Mouse (Mus musculus): ENCODE results near the gene Foxo3.

Gene Foxo3

GRCm38 (mm10) chr10:42177771-42178674 lies 98.5 kb downstream of the Foxo3 start:
- DNase-seq: no peak

- no peak for DNase-seq
These were observed 102.3 kb downstream of the Foxo3 start for GRCm38 (mm10) chr10:42174283-42174682.

GRCm38 (mm10) chr10:42173839-42174238 lies 102.7 kb downstream of the Foxo3 start:
- no peak for DNase-seq

- no peak for DNase-seq
These were observed 105.6 kb downstream of the Foxo3 start for GRCm38 (mm10) chr10:42170889-42171347.

- no peak for DNase-seq
These were observed 106.4 kb downstream of the Foxo3 start for GRCm38 (mm10) chr10:42170201-42170600.

GRCm38 (mm10) chr10:42154727-42155126 lies 121.8 kb downstream of the Foxo3 start:
- no peak for DNase-seq

GRCm38 (mm10) chr10:42152426-42153205 lies 123.9 kb downstream of the Foxo3 start:
- DNase-seq: no peak

GRCm38 (mm10) chr10:42149767-42150166 lies 126.8 kb downstream of the Foxo3 start:
- no peak for DNase-seq

GRCm38 (mm10) chr10:42148326-42148725 lies 128.2 kb downstream of the Foxo3 start:
- DNase-seq: no peak

- no peak for DNase-seq
These were observed 131.3 kb downstream of the Foxo3 start for GRCm38 (mm10) chr10:42145221-42145620.

- no peak for DNase-seq
These were observed 131.8 kb downstream of the Foxo3 start for GRCm38 (mm10) chr10:42144788-42145187.

- DNase-seq: no peak
These were observed 132.4 kb downstream of the Foxo3 start for GRCm38 (mm10) chr10:42144176-42144575.

- DNase-seq: no peak
These were observed 133.8 kb downstream of the Foxo3 start for GRCm38 (mm10) chr10:42142791-42143190.

- no peak for DNase-seq
These were observed 134.5 kb downstream of the Foxo3 start for GRCm38 (mm10) chr10:42142081-42142480.

GRCm38 (mm10) chr10:42139749-42140148 lies 136.8 kb downstream of the Foxo3 start:
- no peak for DNase-seq

- DNase-seq: no peak
These were observed 141.5 kb downstream of the Foxo3 start for GRCm38 (mm10) chr10:42134759-42135702.

Data from B cell, adult 2 months (primary cell).